Mouse (Mus musculus): ENCODE measurements around the gene Eno1. TPM values are rescaled to one million over a fixed set of nuclear protein-coding genes. Genes with fewer than 3 reads are reported as not detected.

The Eno1 gene
- 700 and 780 TPM in 2 replicates for polyA plus RNA-seq (2015; fragmentation: Nextera tagmentation; extraction: Ambion mirVana)

GRCm38 (mm10) chr4:150236521-150237481 is at the start of gene Eno1:
Eno1 (plus strand) TSS chr4:150236721.
- DNase-seq (ENCODE audit: low spot score) = peak; percentile 95

- DNase-seq (ENCODE audit: low spot score) = no peak
Observed at GRCm38 (mm10) chr4:150188236-150188635, 48.3 kb upstream of the Eno1 start.

GRCm38 (mm10) chr4:150192199-150192598 is 44.3 kb upstream of the Eno1 start:
- DNase-seq (ENCODE audit: low spot score) = no peak

GRCm38 (mm10) chr4:150193915-150194314 is 42.6 kb upstream of the Eno1 start:
- DNase-seq (ENCODE audit: low spot score) = peak; percentile 67

- no peak for DNase-seq (ENCODE audit: low spot score)
Observed at GRCm38 (mm10) chr4:150198268-150198667, 38.3 kb upstream of the Eno1 start.

GRCm38 (mm10) chr4:150201232-150201631 is 35.3 kb upstream of the Eno1 start, which contains the start of gene Car6:
Car6 (minus strand) TSS chr4:150201332.
- no peak for DNase-seq (ENCODE audit: low spot score)

GRCm38 (mm10) chr4:150202702-150203101 is 33.8 kb upstream of the Eno1 start:
- no peak for DNase-seq (ENCODE audit: low spot score)

- no peak for DNase-seq (ENCODE audit: low spot score)
Observed at GRCm38 (mm10) chr4:150204877-150205276, 31.6 kb upstream of the Eno1 start.

GRCm38 (mm10) chr4:150209751-150210150 is 26.8 kb upstream of the Eno1 start:
- no peak for DNase-seq (ENCODE audit: low spot score)

- DNase-seq (ENCODE audit: low spot score) = no peak
Observed at GRCm38 (mm10) chr4:150210306-150210705, 26.2 kb upstream of the Eno1 start.

GRCm38 (mm10) chr4:150211930-150212552 is 24.5 kb upstream of the Eno1 start:
- no peak for DNase-seq (ENCODE audit: low spot score)

GRCm38 (mm10) chr4:150212553-150212971 is 24.0 kb upstream of the Eno1 start:
- DNase-seq (ENCODE audit: low spot score) = peak; percentile 39

- peak; percentile 40 for DNase-seq (ENCODE audit: low spot score)
Observed at GRCm38 (mm10) chr4:150213910-150214309, 22.6 kb upstream of the Eno1 start.

GRCm38 (mm10) chr4:150216423-150216822 is 20.1 kb upstream of the Eno1 start:
- DNase-seq (ENCODE audit: low spot score) = no peak

- no peak for DNase-seq (ENCODE audit: low spot score)
Observed at GRCm38 (mm10) chr4:150217042-150217554, 19.4 kb upstream of the Eno1 start.

- DNase-seq (ENCODE audit: low spot score) = no peak
Observed at GRCm38 (mm10) chr4:150217935-150218334, 18.6 kb upstream of the Eno1 start.

GRCm38 (mm10) chr4:150219501-150220292 is 16.8 kb upstream of the Eno1 start:
- DNase-seq (ENCODE audit: low spot score) = peak; percentile 66

- DNase-seq (ENCODE audit: low spot score) = no peak
Observed at GRCm38 (mm10) chr4:150220584-150220983, 15.9 kb upstream of the Eno1 start.

GRCm38 (mm10) chr4:150221017-150221640 is 15.4 kb upstream of the Eno1 start:
- no peak for DNase-seq (ENCODE audit: low spot score)

GRCm38 (mm10) chr4:150223830-150224229 is 12.7 kb upstream of the Eno1 start:
- no peak for DNase-seq (ENCODE audit: low spot score)

GRCm38 (mm10) chr4:150225700-150226099 is 10.8 kb upstream of the Eno1 start:
- DNase-seq (ENCODE audit: low spot score) = no peak

All from thymus, postnatal 0 days (tissue).